Mouse (Mus musculus): Measurements from ENCODE around the gene Usp34. TPM values are rescaled to one million over a fixed set of nuclear protein-coding genes. Genes with fewer than 3 reads are reported as not detected.
"Not testable (repeated sequence)": the region's sequence is repeated elsewhere in the genome, so short reads cannot be mapped to it uniquely, and the experiment has no call there.

Gene Usp34
- polyA plus RNA-seq, 1 experiment, result 30.3 TPM

DNA sequence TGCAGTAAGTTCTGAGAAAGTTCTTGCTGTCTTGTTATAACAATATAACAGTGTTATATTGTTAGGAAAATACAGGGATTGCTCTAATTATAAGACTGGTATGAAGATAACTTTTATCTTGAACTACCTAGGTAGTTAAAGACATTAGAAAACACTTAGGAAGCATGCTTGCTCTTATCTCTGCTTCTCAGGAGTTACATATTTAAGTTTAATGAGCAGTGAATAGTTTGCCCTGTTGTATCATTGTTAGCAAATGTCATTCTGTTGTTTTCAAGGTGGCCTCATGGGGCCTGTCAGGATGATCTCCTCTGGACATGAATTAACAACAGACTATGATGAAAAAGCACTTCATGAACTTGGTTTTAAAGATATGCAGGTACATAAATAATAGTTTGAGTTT, 85.9 kb downstream of the Usp34 start:
- no peak for TF ChIP-seq CTCF (IDR thresholded peaks at IDR 0.05; ENCODE audit: low read depth, low read length)
- TF ChIP-seq POLR2A (IDR thresholded peaks at IDR 0.05; ENCODE audit: borderline replicate concordance, low read depth, low read length), result no peak
- no peak overlapping the region for H3K4me3 ChIP-seq (ENCODE audit: insufficient read depth, low read length)
- no peak overlapping the region for H3K27ac ChIP-seq (ENCODE audit: insufficient read depth, low read depth, low read length)
- H3K4me1 ChIP-seq (ENCODE audit: control insufficient read depth, insufficient read depth, low read length), result no peaks in the 10 kb centered on the region

DNA sequence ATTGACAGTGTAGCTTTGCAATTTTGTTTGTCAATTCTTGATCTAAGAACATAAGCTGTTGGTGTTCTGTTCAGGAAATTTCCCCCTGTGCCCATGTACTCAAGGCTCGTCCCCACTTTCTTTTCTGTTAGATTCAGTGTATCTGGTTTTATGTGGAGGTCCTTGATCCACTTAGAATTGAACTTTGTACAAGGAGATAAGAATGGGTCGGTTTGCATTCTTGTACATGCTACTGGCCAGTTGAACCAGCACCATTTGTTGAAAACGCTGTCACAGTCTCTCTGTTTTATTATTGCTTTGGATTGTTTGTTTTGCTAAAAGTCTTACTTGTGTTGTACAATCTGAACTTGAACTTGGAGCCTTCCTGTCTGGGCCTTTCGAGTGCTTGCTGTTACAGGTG, 89.9 kb downstream of the Usp34 start:
- no peak overlapping the region for H3K27ac ChIP-seq (ENCODE audit: insufficient read depth, low read depth, low read length)
- no peak for TF ChIP-seq CTCF (IDR thresholded peaks at IDR 0.05; ENCODE audit: low read depth, low read length)
- TF ChIP-seq POLR2A (IDR thresholded peaks at IDR 0.05; ENCODE audit: borderline replicate concordance, low read depth, low read length), result no peak
- no peaks in the 10 kb centered on the region for H3K4me1 ChIP-seq (ENCODE audit: control insufficient read depth, insufficient read depth, low read length)
- H3K4me3 ChIP-seq (ENCODE audit: insufficient read depth, low read length), result no peak overlapping the region

DNA sequence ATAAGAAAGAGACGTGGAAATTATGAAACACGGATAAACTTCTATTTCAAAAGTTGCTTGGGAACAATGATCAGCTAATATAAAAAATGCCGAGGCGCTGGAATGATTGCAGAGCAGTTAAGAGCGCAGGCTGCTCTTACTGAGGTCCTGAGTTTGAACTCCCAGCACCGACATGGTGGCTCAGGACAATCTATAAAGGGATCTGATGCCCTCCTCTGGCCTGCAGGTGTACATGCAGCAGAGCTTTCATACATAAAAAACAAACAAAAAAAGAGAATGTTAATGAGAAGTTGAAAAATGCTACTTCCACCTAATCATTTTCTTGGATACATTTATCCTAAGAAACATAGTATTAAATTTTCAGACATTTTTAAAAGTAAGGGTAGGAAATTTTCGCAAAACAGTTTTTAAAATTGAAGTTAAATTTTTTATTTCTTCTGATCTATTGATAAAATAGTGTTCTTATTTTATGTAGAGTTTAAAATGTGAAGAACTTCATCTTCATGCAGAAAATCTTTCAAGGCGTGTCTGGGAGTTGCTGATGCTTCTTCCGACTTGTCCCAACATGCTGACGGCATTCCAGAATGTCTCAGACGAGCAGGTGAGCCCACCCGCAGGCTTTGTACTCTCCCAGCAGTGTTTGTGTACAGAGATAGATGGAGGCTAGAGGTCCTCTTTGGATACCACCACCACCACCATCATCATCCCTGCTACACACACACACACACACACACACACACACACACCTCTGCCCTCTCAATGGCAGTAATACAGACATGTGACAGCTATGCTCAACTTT, 94.5 kb downstream of the Usp34 start:
- no peak for TF ChIP-seq POLR2A (IDR thresholded peaks at IDR 0.05; ENCODE audit: borderline replicate concordance, low read depth, low read length)
- no peak for TF ChIP-seq CTCF (IDR thresholded peaks at IDR 0.05; ENCODE audit: low read depth, low read length)
- H3K27ac ChIP-seq (ENCODE audit: insufficient read depth, low read depth, low read length), result no peak overlapping the region
- H3K4me3 ChIP-seq (ENCODE audit: insufficient read depth, low read length), result no peak overlapping the region
- H3K4me1 ChIP-seq (ENCODE audit: control insufficient read depth, insufficient read depth, low read length), result no peaks in the 10 kb centered on the region

DNA sequence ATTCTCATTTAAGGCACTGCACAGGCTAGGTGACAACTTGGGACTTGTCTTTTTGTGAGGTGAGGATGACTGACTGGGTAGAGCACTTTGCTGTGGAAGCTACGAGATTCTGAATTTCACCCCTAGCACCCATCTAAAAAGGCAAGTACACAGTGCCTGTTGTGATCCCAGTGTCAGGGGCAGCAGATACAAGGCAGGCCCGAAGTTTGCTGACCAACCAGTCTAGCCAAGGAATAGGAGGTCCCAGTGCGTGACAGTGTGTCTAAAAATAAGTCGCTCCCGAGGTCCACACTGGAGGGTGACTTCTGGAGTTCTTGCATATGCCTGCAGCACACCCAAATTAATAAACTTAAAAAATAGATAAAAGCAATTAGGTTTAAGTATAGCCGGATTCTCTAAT, 121.6 kb downstream of the Usp34 start:
- no peaks in the 10 kb centered on the region for H3K4me1 ChIP-seq (ENCODE audit: control insufficient read depth, insufficient read depth, low read length)
- H3K27ac ChIP-seq (ENCODE audit: insufficient read depth, low read depth, low read length), result no peak overlapping the region
- H3K4me3 ChIP-seq (ENCODE audit: insufficient read depth, low read length), result no peak overlapping the region
- no peak for TF ChIP-seq CTCF (IDR thresholded peaks at IDR 0.05; ENCODE audit: low read depth, low read length)
- no peak for TF ChIP-seq POLR2A (IDR thresholded peaks at IDR 0.05; ENCODE audit: borderline replicate concordance, low read depth, low read length)

DNA sequence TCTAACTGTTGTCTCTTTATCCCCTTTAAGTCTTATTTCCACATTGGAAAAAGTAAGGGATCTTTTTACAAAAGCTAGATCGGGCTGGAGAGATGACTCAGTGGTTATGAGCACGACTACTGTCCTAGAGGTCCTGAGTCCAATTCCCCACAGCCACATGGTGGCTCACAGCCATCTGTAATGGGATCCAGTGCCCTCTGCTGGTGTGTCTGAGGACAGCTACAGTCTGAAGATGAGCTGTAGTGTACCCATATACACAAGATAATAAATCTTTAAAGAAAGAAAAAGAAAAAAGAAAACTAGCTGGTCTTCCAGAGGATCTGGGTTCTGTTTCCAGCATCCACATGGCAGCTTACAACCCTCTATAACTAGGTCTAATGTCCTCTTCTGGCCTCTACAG, 123.3 kb downstream of the Usp34 start:
- no peak overlapping the region for H3K4me3 ChIP-seq (ENCODE audit: insufficient read depth, low read length)
- H3K4me1 ChIP-seq (ENCODE audit: control insufficient read depth, insufficient read depth, low read length), result no peaks in the 10 kb centered on the region
- no peak for TF ChIP-seq CTCF (IDR thresholded peaks at IDR 0.05; ENCODE audit: low read depth, low read length)
- no peak for TF ChIP-seq POLR2A (IDR thresholded peaks at IDR 0.05; ENCODE audit: borderline replicate concordance, low read depth, low read length)
- H3K27ac ChIP-seq (ENCODE audit: insufficient read depth, low read depth, low read length), result no peak overlapping the region

DNA sequence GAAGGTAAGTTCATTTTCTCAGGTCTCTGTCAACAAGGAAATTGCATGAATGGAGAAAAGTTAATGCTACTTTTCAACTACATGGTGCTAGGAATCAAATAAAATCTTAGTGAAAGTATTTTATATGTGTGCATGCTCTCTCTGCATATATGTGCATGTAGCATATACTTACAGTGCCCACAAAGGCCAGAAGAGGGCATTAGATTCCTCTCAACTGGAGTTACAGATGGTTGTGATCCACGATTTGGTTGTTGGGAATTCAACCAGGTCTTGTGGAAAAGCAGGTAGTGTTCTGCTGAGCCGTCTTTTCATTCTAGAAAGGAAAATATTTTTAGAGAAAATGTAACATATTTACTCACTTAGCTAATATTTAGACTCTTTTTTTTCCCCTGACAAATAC, 129.4 kb downstream of the Usp34 start:
- no peak overlapping the region for H3K4me3 ChIP-seq (ENCODE audit: insufficient read depth, low read length)
- no peak for TF ChIP-seq CTCF (IDR thresholded peaks at IDR 0.05; ENCODE audit: low read depth, low read length)
- TF ChIP-seq POLR2A (IDR thresholded peaks at IDR 0.05; ENCODE audit: borderline replicate concordance, low read depth, low read length), result no peak
- no peaks in the 10 kb centered on the region for H3K4me1 ChIP-seq (ENCODE audit: control insufficient read depth, insufficient read depth, low read length)
- H3K27ac ChIP-seq (ENCODE audit: insufficient read depth, low read depth, low read length), result no peak overlapping the region

DNA sequence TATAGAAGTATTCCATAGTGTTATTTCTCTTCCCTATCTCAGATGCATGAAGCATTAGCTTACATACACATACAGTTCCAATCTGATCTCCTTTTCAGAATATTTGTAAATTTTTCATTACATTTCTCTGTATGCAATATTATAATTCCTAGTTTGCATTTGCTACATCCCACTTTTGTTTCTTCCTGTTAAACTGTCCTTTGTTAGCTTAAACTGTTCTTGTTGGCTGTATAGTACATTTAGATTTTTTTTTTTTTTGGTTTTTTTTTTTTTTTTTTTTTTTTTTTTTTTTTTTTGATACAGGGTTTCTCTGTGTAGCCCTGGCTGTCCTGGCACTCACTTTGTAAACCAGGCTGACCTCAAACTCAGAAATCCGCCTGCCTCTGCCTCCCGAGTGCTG, 159.2 kb downstream of the Usp34 start:
- H3K27ac ChIP-seq (ENCODE audit: insufficient read depth, low read depth, low read length); H3K4me1 ChIP-seq (ENCODE audit: control insufficient read depth, insufficient read depth, low read length); H3K4me3 ChIP-seq (ENCODE audit: insufficient read depth, low read length): not testable (repeated sequence)

DNA sequence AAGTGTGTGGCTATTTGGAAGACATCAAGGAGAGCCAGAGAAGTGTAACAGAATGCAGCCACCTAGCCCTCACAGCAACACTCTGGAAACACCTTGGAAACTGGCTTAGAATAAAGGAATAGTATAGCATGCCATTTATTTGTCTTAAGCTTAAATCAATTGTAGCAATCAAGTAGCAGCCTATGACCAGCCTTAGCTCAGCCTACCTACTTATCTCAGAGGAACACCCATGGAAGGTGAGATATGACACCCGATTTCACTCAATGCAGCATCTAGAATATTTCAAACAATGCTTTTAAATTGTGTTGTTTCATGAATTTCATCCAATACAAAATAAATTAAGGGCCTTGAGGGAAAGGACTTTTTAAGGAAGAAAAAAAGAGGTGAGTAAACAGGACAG, 183.3 kb downstream of the Usp34 start:
- no peak for TF ChIP-seq CTCF (IDR thresholded peaks at IDR 0.05; ENCODE audit: low read depth, low read length)
- TF ChIP-seq POLR2A (IDR thresholded peaks at IDR 0.05; ENCODE audit: borderline replicate concordance, low read depth, low read length), result no peak
- no peak overlapping the region for H3K27ac ChIP-seq (ENCODE audit: insufficient read depth, low read depth, low read length)
- no peaks in the 10 kb centered on the region for H3K4me1 ChIP-seq (ENCODE audit: control insufficient read depth, insufficient read depth, low read length)
- no peak overlapping the region for H3K4me3 ChIP-seq (ENCODE audit: insufficient read depth, low read length)

DNA sequence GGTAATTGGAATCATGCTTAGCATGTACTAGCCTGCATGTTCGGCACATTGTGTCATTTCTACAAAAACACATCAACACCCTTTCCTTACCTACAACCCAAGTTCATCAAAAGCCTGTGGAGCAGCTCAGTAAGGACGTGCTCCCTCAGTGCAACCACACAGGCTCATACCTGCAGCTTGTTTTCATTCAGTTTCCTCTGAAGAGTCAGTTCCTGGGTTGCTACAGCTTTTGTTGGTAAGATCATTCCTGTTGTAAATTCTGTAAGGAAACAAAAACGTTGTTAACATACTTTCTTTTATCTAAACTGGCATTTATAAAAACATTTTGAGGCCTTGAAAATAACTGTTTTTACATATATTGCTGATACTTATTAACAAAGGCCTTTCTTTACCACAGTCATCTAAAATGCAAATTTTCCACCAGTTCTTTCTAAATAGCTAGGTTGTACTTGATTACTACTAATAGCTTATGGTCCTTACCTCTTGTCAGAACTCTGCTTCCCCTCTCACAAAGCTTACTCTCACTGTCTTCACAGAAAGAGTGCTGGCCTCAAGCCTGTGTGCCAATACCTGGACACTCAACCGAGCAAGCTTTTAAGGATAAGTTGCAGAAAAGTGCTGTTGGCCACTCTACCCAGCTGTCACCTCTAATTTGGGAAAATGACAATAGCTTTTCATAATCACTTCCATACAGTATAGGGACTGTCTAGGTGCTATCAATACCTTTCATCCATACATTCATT, 185.5 kb downstream of the Usp34 start:
- no peak for TF ChIP-seq POLR2A (IDR thresholded peaks at IDR 0.05; ENCODE audit: borderline replicate concordance, low read depth, low read length)
- TF ChIP-seq CTCF (IDR thresholded peaks at IDR 0.05; ENCODE audit: low read depth, low read length), result no peak
- no peak overlapping the region for H3K4me3 ChIP-seq (ENCODE audit: insufficient read depth, low read length)

DNA sequence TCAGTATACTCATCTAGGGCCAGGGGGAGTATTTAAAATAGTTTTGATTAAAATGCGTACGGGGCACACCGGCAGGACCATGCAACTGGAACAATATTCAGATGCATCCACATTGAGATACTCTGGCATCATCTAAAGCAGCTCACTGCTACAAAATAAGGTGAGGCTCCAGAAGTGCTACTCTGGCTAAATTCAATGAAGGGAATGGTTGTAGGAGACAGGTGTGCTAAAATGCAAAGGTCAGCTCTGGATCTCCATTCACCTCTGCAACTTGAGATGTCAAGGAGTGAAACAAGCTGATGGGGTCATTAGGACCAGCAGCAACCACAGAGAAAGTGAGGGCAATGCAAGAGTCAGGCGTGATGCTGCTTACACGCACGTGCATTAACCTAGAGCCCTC, 188.5 kb downstream of the Usp34 start:
- no peak overlapping the region for H3K4me3 ChIP-seq (ENCODE audit: insufficient read depth, low read length)
- peaks cover 11% of the 10 kb centered on the region for H3K4me1 ChIP-seq (ENCODE audit: control insufficient read depth, insufficient read depth, low read length)
- TF ChIP-seq POLR2A (IDR thresholded peaks at IDR 0.05; ENCODE audit: borderline replicate concordance, low read depth, low read length) (no peak), CTCF (IDR thresholded peaks at IDR 0.05; ENCODE audit: low read depth, low read length) (no peak)
- H3K27ac ChIP-seq (ENCODE audit: insufficient read depth, low read depth, low read length), result no peak overlapping the region

More for the DNA sequence above, 185.5 kb downstream of the Usp34 start:
- peaks cover 8% of the 10 kb centered on the region for H3K4me1 ChIP-seq (ENCODE audit: control insufficient read depth, insufficient read depth, low read length)
- no peak overlapping the region for H3K27ac ChIP-seq (ENCODE audit: insufficient read depth, low read depth, low read length)
